Mouse (Mus musculus) liver, adult 10 weeks (tissue): Measurements from ENCODE around the gene Cyth4. TPM values are rescaled to one million over a fixed set of nuclear protein-coding genes. Genes with fewer than 3 reads are reported as not detected.

Experiments
- polyA plus RNA-seq: library from polyadenylated mRNA; stranded (reverse); fragments of 350-450 nt; fragmentation: Illumina TruSeq; extraction: RNeasy Lipid Tissue Mini Kit (QIAGEN cat#74804); gene quantifications from one replicate; pipeline ENCODE4 v1.2.3, GENCODE M21; 2014; ENCODE audit warnings: low read depth, low replicate concordance

Gene Cyth4
- polyA plus RNA-seq, result 1.4 TPM

DNA sequence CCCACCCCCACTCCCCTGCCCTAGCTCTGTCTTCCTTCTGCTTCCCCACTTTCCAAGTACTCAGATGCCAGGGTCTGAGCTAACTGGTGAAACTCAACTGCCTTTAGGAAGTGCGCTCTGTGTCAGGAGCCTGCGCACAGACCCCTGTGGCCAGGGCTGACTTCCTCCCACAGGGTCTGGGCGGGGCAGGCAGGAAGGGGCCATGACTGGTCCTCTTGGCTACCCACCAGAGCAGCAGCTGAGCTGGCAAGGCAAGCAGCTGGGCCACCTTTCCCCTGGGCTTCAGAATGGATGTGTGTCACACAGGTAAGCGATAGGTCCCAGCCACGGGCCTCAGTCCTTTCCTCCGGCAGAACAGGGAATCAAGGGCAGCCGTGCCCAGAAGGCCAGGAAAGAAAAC lies at the start of gene Cyth4:
Cyth4 (plus strand) TSS at position 134 of the 400 bp plus-strand sequence.

DNA sequence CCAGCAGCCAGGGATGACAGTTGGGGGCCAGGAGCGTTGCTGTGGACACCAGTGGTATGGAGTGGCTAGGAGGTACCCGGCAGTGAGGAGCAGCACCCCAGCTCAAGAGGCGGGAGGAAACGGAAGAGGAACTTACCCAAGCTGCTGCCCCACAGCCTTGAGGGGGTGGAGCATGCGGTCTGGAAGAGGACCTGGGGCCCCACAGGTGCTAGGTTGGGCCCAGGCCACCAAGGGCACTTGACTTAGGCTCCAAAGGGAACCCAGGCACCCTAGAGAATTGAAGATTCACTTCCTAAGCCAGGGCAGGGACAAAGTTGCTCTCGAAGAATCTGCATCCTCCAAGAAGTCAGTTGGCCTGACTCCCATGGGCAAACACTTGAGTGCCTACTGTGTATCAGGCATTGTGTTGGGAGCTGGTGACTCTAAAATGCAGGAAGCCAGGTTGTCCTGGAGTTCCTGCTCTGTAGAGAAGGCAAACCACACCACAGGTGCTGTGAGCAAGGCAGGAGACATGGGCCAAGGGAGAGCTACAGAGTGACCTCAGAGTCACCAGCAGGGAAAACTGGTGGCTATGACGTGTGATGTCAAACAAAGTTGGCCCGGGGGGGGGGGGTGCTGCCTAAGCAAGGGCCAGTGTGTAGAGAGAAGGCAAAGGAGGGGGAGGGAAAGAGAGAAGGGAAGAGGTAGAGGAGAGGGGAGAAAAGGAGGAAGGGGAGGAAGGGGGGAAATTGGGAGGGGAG lies 24.0 kb upstream of the Cyth4 start, which contains the start of gene Rac2:
Rac2 (minus strand) TSS at position 126 of the 740 bp plus-strand sequence.

Other genes starting within 250 kb of the Cyth4 start
- gene Tex33, start 201.1 kb upstream of the Cyth4 start, polyA plus RNA-seq, result not detected
- gene Tst, start 191.1 kb upstream of the Cyth4 start, polyA plus RNA-seq, result 15.5 TPM
- gene Mpst, start 190.6 kb upstream of the Cyth4 start, polyA plus RNA-seq, result 9.0 TPM
- not detected for gene Kctd17, start 168.5 kb upstream of the Cyth4 start, polyA plus RNA-seq
- gene Tmprss6, start 128.4 kb upstream of the Cyth4 start, polyA plus RNA-seq, result 15.9 TPM
- 0.11 TPM for gene Il2rb, start 101.8 kb upstream of the Cyth4 start, polyA plus RNA-seq
- gene C1qtnf6, start 65.6 kb upstream of the Cyth4 start, polyA plus RNA-seq, result 0.26 TPM
- not detected for gene Sstr3, start 52.4 kb upstream of the Cyth4 start, polyA plus RNA-seq
- 1.2 TPM for gene Rac2, start 24.3 kb upstream of the Cyth4 start, polyA plus RNA-seq
- not detected for gene Elfn2, start 121.7 kb downstream of the Cyth4 start, polyA plus RNA-seq
- gene Mfng, start 176.4 kb downstream of the Cyth4 start, polyA plus RNA-seq, result 0.34 TPM
- gene Card10, start 206.0 kb downstream of the Cyth4 start, polyA plus RNA-seq, result 0.48 TPM
- 0.24 TPM for gene Cdc42ep1, start 245.6 kb downstream of the Cyth4 start, polyA plus RNA-seq